Mouse (Mus musculus): ENCODE data around the gene Gm11937. TPM values are rescaled to one million over a fixed set of nuclear protein-coding genes. Genes with fewer than 3 reads are reported as not detected.
"Not testable (repeated sequence)": the region's sequence is repeated elsewhere in the genome, so short reads cannot be mapped to it uniquely, and the experiment has no call there.

Gm11937 gene
- polyA plus RNA-seq (2012; rRNA removed), result not detected in 2 replicates

DNA sequence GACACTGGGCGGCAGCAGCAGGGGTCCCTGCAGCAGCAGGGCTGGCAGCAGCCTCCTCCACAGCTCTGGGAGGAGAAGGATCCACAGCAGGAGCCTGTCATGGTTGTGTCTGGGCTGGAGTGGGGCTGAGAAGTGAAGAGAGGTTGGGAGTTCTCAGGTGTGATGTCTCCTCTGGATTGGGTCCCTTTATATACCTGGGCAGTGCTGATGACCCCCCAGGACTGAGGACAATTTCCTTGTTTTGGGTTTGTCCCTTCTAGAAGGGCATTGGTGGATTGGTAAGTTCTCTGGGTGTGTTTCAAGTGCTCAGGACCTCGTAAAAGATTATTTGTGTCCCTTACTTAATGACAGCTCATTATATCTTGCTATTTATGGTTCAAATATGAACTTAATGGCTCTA is at the start of gene Gm11937:
TSS of gene Gm11937 (minus strand) at position 101 of the 400 bp plus-strand sequence.
- H3K4me1 ChIP-seq (ENCODE audit: control insufficient read depth, insufficient read depth, low read length); H3K27ac ChIP-seq (ENCODE audit: insufficient read depth, low read length); H3K4me3 ChIP-seq (ENCODE audit: insufficient read depth, low read length): not testable (repeated sequence)

GRCm38 (mm10) chr11:99659256-99659655 is 49.3 kb upstream of the Gm11937 start:
- no peak for TF ChIP-seq POLR2A (IDR thresholded peaks at IDR 0.05; ENCODE audit: extremely low read depth, insufficient read depth, low read length)
- no peak for TF ChIP-seq CTCF (IDR thresholded peaks at IDR 0.05; ENCODE audit: extremely low read depth, insufficient read depth, low read length)
- no peaks in the 10 kb centered on the region for H3K4me1 ChIP-seq (ENCODE audit: control insufficient read depth, insufficient read depth, low read length)
- H3K27ac ChIP-seq (ENCODE audit: insufficient read depth, low read length), result no peak overlapping the region
- H3K4me3 ChIP-seq (ENCODE audit: insufficient read depth, low read length), result no peak overlapping the region

GRCm38 (mm10) chr11:99658467-99659010 is 48.5 kb upstream of the Gm11937 start, which contains the start of gene Gm11563:
TSS of gene Gm11563 (minus strand) at chr11:99658960.
- H3K4me1 ChIP-seq (ENCODE audit: control insufficient read depth, insufficient read depth, low read length), result not testable (repeated sequence)

GRCm38 (mm10) chr11:99657051-99657450 is 47.1 kb upstream of the Gm11937 start:
- no peak overlapping the region for H3K4me3 ChIP-seq (ENCODE audit: insufficient read depth, low read length)
- H3K4me1 ChIP-seq (ENCODE audit: control insufficient read depth, insufficient read depth, low read length), result no peaks in the 10 kb centered on the region
- H3K27ac ChIP-seq (ENCODE audit: insufficient read depth, low read length), result no peak overlapping the region
- TF ChIP-seq POLR2A (IDR thresholded peaks at IDR 0.05; ENCODE audit: extremely low read depth, insufficient read depth, low read length) (no peak), CTCF (IDR thresholded peaks at IDR 0.05; ENCODE audit: extremely low read depth, insufficient read depth, low read length) (no peak)

More at GRCm38 (mm10) chr11:99658467-99659010, 48.5 kb upstream of the Gm11937 start, which contains the start of gene Gm11563:
- H3K4me3 ChIP-seq (ENCODE audit: insufficient read depth, low read length); H3K27ac ChIP-seq (ENCODE audit: insufficient read depth, low read length): not testable (repeated sequence)

DNA sequence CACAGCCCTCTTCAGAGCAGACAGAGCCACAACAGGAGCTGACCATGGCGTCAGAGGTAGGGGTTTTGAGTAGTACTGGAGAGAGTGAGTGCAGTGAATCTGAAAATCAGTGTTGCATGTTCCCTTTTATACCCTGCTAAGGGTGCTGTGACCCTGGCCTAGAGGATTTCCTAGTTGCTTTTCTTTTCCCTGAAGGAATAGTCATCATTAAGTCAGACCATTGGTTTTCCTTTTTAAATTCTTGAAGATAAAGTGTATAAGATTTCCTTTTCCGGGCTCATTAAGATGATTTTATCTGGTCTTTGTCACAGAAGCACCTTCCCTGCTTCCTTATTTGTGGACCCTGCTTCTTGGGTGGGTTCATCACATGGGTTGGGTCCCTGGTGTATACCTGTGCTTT is 40.1 kb upstream of the Gm11937 start, which contains the start of gene Gm11555:
TSS of gene Gm11555 (minus strand) at position 101 of the 400 bp plus-strand sequence.
- Histone ChIP-seq H3K27ac (ENCODE audit: insufficient read depth, low read length) (no peak within 1 kb of the TSS), H3K4me1 (ENCODE audit: control insufficient read depth, insufficient read depth, low read length) (no peaks in the 10 kb centered on the region), H3K4me3 (ENCODE audit: insufficient read depth, low read length) (no peak within 1 kb of the TSS)
- TF ChIP-seq CTCF (IDR thresholded peaks at IDR 0.05; ENCODE audit: extremely low read depth, insufficient read depth, low read length), result no peak
- TF ChIP-seq POLR2A (IDR thresholded peaks at IDR 0.05; ENCODE audit: extremely low read depth, insufficient read depth, low read length), result no peak

GRCm38 (mm10) chr11:99646444-99646843 is 36.5 kb upstream of the Gm11937 start:
- TF ChIP-seq POLR2A (IDR thresholded peaks at IDR 0.05; ENCODE audit: extremely low read depth, insufficient read depth, low read length), result no peak
- no peak for TF ChIP-seq CTCF (IDR thresholded peaks at IDR 0.05; ENCODE audit: extremely low read depth, insufficient read depth, low read length)
- Histone ChIP-seq H3K4me3 (ENCODE audit: insufficient read depth, low read length) (no peak overlapping the region), H3K27ac (ENCODE audit: insufficient read depth, low read length) (no peak overlapping the region), H3K4me1 (ENCODE audit: control insufficient read depth, insufficient read depth, low read length) (no peaks in the 10 kb centered on the region)

DNA sequence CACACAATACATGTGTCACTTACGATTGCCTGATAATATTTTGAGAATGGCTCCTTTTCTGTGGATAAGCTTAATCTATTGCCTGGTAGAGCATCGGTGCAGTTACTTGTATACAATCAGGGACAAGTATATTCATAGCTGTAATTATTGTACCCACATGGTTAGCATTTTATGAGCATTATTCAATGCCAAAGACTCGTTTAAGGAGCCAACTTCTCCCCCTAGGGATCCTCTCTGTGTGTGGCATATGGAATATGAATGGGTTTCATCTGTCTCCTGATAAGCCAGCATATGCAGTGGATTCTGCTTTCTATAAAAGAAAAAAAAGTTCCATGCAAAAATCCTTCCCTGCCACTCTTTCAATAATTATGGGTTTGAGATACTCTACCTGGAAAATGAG is 34.4 kb upstream of the Gm11937 start:
- TF ChIP-seq POLR2A (IDR thresholded peaks at IDR 0.05; ENCODE audit: extremely low read depth, insufficient read depth, low read length) (no peak), CTCF (IDR thresholded peaks at IDR 0.05; ENCODE audit: extremely low read depth, insufficient read depth, low read length) (no peak)
- no peak overlapping the region for H3K27ac ChIP-seq (ENCODE audit: insufficient read depth, low read length)
- no peak overlapping the region for H3K4me3 ChIP-seq (ENCODE audit: insufficient read depth, low read length)
- no peaks in the 10 kb centered on the region for H3K4me1 ChIP-seq (ENCODE audit: control insufficient read depth, insufficient read depth, low read length)

- not testable (repeated sequence) for H3K4me1 ChIP-seq (ENCODE audit: control insufficient read depth, insufficient read depth, low read length); H3K4me3 ChIP-seq (ENCODE audit: insufficient read depth, low read length); H3K27ac ChIP-seq (ENCODE audit: insufficient read depth, low read length)
Observed at GRCm38 (mm10) chr11:99643635-99644139, 33.7 kb upstream of the Gm11937 start, which contains the start of gene Krtap4-7. TSS of gene Krtap4-7 (minus strand) at chr11:99644089.

DNA sequence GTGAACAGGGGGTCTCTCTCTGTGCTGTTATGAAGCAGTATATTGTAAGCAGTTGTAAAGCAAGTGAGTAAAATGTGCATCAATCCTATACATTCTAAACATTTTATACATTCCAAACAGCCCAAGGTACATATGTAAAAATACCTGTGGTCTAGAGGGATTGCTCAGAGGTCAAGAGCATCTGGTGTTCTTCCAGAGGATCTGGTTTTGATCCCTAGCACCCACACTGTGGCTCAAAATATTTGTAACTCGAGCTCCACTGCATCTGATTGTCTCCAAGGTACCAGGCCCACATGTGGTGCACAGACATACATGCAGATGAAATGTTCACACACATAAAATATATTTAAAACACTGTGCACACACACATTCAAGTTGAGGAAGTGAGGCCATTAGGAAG is 30.9 kb upstream of the Gm11937 start:
- no peak overlapping the region for H3K4me3 ChIP-seq (ENCODE audit: insufficient read depth, low read length)
- H3K27ac ChIP-seq (ENCODE audit: insufficient read depth, low read length), result no peak overlapping the region
- TF ChIP-seq CTCF (IDR thresholded peaks at IDR 0.05; ENCODE audit: extremely low read depth, insufficient read depth, low read length), result no peak
- no peak for TF ChIP-seq POLR2A (IDR thresholded peaks at IDR 0.05; ENCODE audit: extremely low read depth, insufficient read depth, low read length)
- H3K4me1 ChIP-seq (ENCODE audit: control insufficient read depth, insufficient read depth, low read length), result peaks cover 2% of the 10 kb centered on the region; the same call in 1 of the 2 replicates

DNA sequence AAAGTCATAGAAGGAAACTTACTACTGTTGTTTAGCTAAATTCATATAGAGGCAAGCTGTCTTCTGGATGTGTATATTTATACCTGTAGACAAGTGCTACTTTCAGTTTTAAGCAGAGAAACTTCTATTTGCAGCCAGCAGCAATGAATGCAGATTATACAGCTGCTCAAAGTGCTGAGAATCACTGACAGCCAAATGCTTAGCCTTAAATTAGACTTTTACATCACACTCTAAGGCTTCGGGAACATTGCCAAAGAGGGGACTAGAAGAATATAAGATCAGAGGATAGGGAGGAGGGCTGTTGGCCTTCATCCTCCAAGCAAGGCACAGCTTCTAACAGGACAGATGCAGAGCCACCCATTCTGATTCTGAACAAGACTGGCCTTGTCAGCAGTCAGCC is 27.1 kb upstream of the Gm11937 start:
- Histone ChIP-seq H3K4me1 (ENCODE audit: control insufficient read depth, insufficient read depth, low read length) (peaks cover 2% of the 10 kb centered on the region; the same call in 1 of the 2 replicates), H3K4me3 (ENCODE audit: insufficient read depth, low read length) (no peak overlapping the region), H3K27ac (ENCODE audit: insufficient read depth, low read length) (no peak overlapping the region)
- TF ChIP-seq CTCF (IDR thresholded peaks at IDR 0.05; ENCODE audit: extremely low read depth, insufficient read depth, low read length) (no peak), POLR2A (IDR thresholded peaks at IDR 0.05; ENCODE audit: extremely low read depth, insufficient read depth, low read length) (no peak)

All from cortical plate, adult 2 months (tissue).